Mouse (Mus musculus) limb, embryonic 15.5 days (tissue): Measurements from ENCODE around the gene BC024978. TPM values are rescaled to one million over a fixed set of nuclear protein-coding genes. Genes with fewer than 3 reads are reported as not detected.
A peak's percentile ranks its signal among the peaks of the same experiment; 100 is the strongest.

Experiments
- ATAC-seq: fragments of 200-750 bp; cut with Nextera tagmentation; 2 replicates; pipeline ENCODE4 v1.8.0; 2017; ENCODE audit warnings: low read depth, moderate TSS enrichment; ENCODE audit not compliant: insufficient number of reproducible peaks, low FRiP score, low TSS enrichment
- H3K27ac ChIP-seq: fragments of 300-500 bp; sonication (generic); 2 replicates; pipeline ENCODE4 v1.5.1; 2015; ENCODE audit warnings: moderate library complexity, mild to moderate bottlenecking, inconsistent platforms
- H3K27me3 ChIP-seq: fragments of 300-500 bp; sonication (generic); 2 replicates; pipeline ENCODE4 v1.6.1; 2015; ENCODE audit warnings: inconsistent platforms
- H3K36me3 ChIP-seq: fragments of 300-500 bp; sonication (generic); 2 replicates; pipeline ENCODE4 v1.6.1; 2015; ENCODE audit warnings: inconsistent platforms
- H3K4me1 ChIP-seq: fragments of 300-500 bp; sonication (generic); 2 replicates; pipeline ENCODE4 v1.6.1; 2015; ENCODE audit warnings: inconsistent platforms
- H3K4me2 ChIP-seq: fragments of 300-500 bp; sonication (generic); 2 replicates; pipeline ENCODE4 v1.6.1; 2015; ENCODE audit warnings: mild to moderate bottlenecking, inconsistent platforms
- H3K4me3 ChIP-seq: fragments of 300-500 bp; sonication (generic); 2 replicates; pipeline ENCODE4 v1.5.1; 2015; ENCODE audit warnings: mild to moderate bottlenecking, inconsistent platforms
- H3K9ac ChIP-seq: fragments of 300-500 bp; sonication (generic); 2 replicates; pipeline ENCODE4 v1.6.1; 2015; ENCODE audit warnings: inconsistent platforms
- H3K9me3 ChIP-seq: fragments of 300-500 bp; sonication (generic); 2 replicates; pipeline ENCODE4 v1.6.1; 2016; ENCODE audit warnings: inconsistent platforms
- WGBS: fragments of 180-500 bp; shearing (Covaris S2); methylation state at CpG from one replicate; pipeline ENCODE4 v1.1.7; 2015; 5-methylcytosine and 5-hydroxymethylcytosine counted together
- polyA plus RNA-seq: library from polyadenylated mRNA; unstranded; fragments of >200 nt; fragmentation: Nextera tagmentation; extraction: Ambion mirVana; gene quantifications from 2 replicates; pipeline ENCODE4 v1.2.1, GENCODE M21; 2015

Gene BC024978
- 3.4 and 3.7 TPM in 2 replicates for polyA plus RNA-seq

DNA sequence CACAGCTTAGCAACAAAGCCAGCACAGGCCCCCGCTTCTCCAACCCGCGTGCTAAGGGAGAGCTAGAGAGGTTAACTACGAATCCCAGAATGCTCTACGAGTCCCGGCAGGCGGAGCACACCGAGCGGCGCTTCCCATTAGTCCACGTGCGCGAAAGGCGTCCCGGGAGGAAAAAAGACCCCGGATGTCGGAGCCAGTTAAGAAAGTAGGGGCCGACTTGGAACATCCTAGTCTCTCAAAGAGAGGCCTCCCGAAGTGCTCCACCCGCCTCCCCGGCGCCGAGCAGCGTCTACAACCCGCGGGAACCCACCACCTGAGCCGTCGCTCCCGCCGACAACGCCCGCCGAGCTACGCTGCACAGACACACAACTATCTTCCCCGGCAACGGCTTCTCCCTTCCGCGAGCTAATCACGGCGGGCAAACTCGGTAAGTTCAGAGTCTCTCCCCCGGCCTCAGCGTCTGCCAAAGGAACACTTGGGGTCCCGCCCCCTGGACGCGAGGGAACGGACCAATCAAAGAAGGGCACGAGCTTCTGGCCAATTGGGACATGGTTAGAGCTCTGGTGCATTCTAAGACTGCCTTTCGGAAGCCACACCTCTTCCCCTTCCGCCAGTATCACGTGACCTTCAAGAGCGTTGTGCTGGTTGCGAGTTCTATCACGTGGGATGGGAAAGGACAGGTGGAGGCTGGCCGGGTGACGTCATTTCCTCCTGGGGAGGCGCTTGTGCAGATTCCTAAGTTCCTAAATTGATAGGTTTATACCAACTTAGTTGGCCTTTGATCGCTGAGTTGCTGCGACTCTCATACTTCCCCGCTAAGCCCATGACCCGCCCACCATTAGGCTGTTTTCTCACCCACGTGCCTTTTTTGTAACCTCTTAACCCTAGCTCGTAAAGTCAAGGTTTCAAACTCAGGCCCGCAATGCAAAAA is at the start of gene BC024978, which contains the start of gene Snrpa:
Gene BC024978, plus strand, starts transcription at position 101 of the 931 bp plus-strand sequence.
Gene Snrpa, minus strand, starts transcription at position 591 of the 931 bp plus-strand sequence.
- Histone ChIP-seq H3K9ac (peak within 1 kb of the TSS; percentile 89), H3K27ac (peak within 1 kb of the TSS; percentile 100), H3K4me2 (peak within 1 kb of the TSS; percentile 62), H3K36me3 (peaks cover 33% of the 10 kb centered on the region), H3K4me1 (peaks cover 19% of the 10 kb centered on the region), H3K9me3 (no peaks in the 10 kb centered on the region), H3K4me3 (peak within 1 kb of the TSS; percentile 91), H3K27me3 (no peaks in the 10 kb centered on the region)
- WGBS, result under 1% methylated on average over 64 of the region's 64 CpGs
- ATAC-seq, result peak; percentile 99

DNA sequence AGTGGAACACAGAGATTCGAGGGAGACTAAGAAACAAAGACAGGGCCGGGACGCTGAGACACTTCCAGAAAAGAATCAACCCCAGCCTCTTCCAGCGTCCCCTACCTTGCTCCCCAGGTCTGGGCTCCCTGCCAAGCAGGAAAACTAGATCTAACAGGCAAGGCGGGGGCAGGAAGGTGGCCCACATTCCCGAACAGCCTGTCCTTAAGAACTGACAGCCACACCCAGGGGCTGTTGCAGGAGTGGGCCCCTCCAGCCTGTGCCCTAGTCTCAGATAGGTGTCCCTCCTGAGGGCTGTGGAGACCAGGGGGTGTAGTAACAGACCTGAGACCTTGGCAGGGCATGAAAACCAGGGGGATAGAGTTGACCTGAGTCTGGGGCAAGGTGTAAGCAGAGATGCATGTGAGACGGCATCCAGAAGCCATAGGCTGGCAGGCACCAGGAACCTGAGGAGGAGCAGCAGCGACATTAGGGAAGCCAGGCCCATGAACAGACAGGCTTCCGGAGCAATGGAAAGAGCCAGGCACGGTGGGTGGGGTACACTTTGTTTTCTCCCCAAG is 42.3 kb upstream of the BC024978 start, which contains the start of gene Cyp2t4:
Gene Cyp2t4, plus strand, starts transcription at position 510 of the 560 bp plus-strand sequence.
- no peak within 1 kb of the TSS for H3K4me3 ChIP-seq
- peaks cover 15% of the 10 kb centered on the region; the same call in 1 of the 2 replicates for H3K4me1 ChIP-seq
- ATAC-seq, result no peak; the same call in 1 of the 2 replicates
- no peaks in the 10 kb centered on the region for H3K27me3 ChIP-seq
- 34% methylated on average over 10 of the region's 10 CpGs for WGBS
- peak within 1 kb of the TSS; percentile 68 for H3K27ac ChIP-seq
- H3K36me3 ChIP-seq, result peaks cover 19% of the 10 kb centered on the region
- H3K9ac ChIP-seq, result no peak within 1 kb of the TSS
- no peak within 1 kb of the TSS for H3K4me2 ChIP-seq
- no peaks in the 10 kb centered on the region for H3K9me3 ChIP-seq

DNA sequence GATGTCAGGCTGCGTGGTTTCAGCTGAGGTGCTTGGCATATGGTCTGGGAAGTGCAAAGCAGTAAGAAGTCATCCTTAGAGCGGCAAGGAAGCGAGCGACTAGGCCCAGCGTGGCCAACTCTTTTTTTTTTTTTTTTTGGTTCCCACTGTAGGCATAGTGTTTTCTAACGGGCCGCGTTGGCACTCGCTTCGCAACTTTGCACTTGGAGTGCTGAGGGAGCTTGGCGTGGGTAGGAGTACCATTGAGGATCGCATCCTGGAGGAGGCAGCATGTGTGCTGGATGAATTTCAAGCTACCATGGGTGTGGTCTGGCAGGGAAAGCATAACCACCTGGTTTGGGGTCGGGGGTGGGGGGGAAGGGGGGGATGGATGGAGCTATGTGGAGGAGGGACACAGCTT is 39.6 kb upstream of the BC024978 start:
- peaks cover 30% of the 10 kb centered on the region for H3K4me1 ChIP-seq
- no peaks in the 10 kb centered on the region for H3K27me3 ChIP-seq
- H3K4me3 ChIP-seq, result no peak overlapping the region
- peaks cover 38% of the 10 kb centered on the region for H3K36me3 ChIP-seq
- 74% methylated on average over 13 of the region's 13 CpGs for WGBS
- H3K4me2 ChIP-seq, result no peak overlapping the region
- H3K9me3 ChIP-seq, result no peaks in the 10 kb centered on the region
- H3K9ac ChIP-seq, result no peak overlapping the region
- no peak overlapping the region for H3K27ac ChIP-seq
- ATAC-seq, result no peak

DNA sequence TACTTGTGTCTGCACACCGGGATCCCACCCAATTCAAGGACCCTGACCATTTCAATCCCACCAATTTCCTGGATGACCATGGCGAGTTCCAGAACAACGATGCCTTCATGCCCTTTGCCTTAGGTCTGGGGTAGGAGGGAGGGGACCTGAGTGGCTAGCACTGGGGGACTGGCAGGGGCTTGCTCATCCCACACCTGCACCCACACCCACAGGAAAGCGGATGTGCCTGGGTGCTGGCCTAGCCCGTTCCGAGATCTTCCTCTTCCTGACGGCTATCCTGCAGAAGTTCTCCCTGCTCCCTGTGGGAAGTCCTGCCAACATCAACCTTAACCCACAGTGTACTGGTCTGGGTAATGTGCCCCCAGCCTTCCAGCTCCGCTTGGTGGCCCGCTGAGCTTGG is 37.4 kb upstream of the BC024978 start:
- Histone ChIP-seq H3K27ac (no peak overlapping the region), H3K9ac (no peak overlapping the region), H3K9me3 (no peaks in the 10 kb centered on the region), H3K4me3 (no peak overlapping the region), H3K4me1 (peaks cover 47% of the 10 kb centered on the region), H3K36me3 (peaks cover 59% of the 10 kb centered on the region), H3K4me2 (no peak overlapping the region), H3K27me3 (no peaks in the 10 kb centered on the region)
- no peak for ATAC-seq
- WGBS, result 95% methylated on average over 9 of the region's 9 CpGs

DNA sequence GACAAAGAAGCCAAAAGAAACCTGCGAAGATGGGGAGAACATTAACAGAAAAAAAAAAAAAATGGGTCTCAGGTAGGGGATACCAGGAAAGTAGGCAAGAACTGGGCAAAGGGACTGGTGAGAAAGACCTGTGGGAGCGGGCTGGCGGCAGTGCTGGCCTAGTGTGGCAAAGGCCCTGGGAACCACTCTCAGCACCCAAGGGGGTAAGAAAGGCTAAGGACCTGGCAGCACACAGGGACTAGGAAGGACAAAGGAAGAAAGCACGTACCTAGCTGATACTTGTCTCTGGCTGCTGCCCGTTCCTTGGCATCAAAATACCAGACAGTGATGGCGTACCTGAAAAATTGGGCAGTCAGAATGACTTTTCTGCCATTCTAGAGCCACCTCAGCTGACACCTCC is 36.3 kb upstream of the BC024978 start:
- no peaks in the 10 kb centered on the region for H3K9me3 ChIP-seq
- H3K4me3 ChIP-seq, result no peak overlapping the region
- no peaks in the 10 kb centered on the region for H3K27me3 ChIP-seq
- H3K27ac ChIP-seq, result no peak overlapping the region
- 90% methylated on average over 6 of the region's 6 CpGs for WGBS
- no peak for ATAC-seq
- no peak overlapping the region for H3K9ac ChIP-seq
- no peak overlapping the region for H3K4me2 ChIP-seq
- H3K36me3 ChIP-seq, result peaks cover 67% of the 10 kb centered on the region
- peaks cover 51% of the 10 kb centered on the region for H3K4me1 ChIP-seq

DNA sequence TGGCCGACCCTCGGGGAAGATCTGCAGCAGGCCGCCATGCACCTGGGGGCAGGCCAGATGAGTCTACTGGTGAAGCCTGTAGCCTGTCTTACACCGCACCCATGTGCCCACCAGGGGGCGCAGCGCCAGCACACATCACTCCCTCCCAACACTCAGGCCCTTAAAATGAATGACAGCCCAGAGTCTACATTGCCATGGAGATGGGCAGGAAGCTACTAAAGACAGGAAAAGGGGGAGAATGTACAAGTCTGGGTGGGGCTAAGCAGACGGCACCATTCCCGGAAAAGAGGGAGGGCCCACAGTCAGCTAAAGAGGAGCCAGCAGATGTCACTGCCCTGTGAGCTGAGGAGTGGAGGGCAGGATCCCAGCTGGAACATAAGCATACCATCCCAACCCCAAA is 35.7 kb upstream of the BC024978 start:
- peaks cover 74% of the 10 kb centered on the region for H3K36me3 ChIP-seq
- H3K9me3 ChIP-seq, result no peaks in the 10 kb centered on the region
- H3K4me1 ChIP-seq, result peaks cover 57% of the 10 kb centered on the region
- peak; percentile 80 for ATAC-seq
- 0 out of 2 replicates have a peak overlapping the region, but pooled peaks have one; percentile 33 for H3K27ac ChIP-seq
- WGBS, result 7% methylated on average over 8 of the region's 8 CpGs
- no peak overlapping the region for H3K4me3 ChIP-seq
- no peaks in the 10 kb centered on the region for H3K27me3 ChIP-seq
- no peak overlapping the region for H3K4me2 ChIP-seq
- H3K9ac ChIP-seq, result no peak overlapping the region

DNA sequence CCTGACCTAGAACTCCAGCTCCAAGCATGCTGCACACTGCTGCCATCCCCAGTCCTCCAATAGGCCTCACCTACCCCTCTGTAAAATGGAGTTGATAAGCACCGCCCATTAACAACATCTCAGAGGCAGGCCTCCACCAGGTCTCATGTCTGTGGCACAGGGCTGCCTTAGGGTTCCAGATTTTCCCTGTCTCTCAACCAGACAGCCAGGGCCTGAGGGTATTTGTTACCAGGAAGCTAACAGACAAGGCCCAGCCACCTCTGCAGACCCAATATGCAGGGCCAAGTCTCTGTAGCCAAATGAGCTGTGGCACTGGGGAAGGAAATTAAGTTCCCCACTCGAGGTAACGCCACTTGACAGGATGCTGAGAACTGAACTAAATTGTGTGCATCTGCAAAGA is 34.7 kb upstream of the BC024978 start:
- H3K27ac ChIP-seq, result no peak overlapping the region
- H3K4me2 ChIP-seq, result no peak overlapping the region
- peaks cover 62% of the 10 kb centered on the region for H3K4me1 ChIP-seq
- no peaks in the 10 kb centered on the region for H3K27me3 ChIP-seq
- 83% methylated on average over 3 of the region's 3 CpGs for WGBS
- peaks cover 74% of the 10 kb centered on the region for H3K36me3 ChIP-seq
- no peak for ATAC-seq
- no peak overlapping the region for H3K4me3 ChIP-seq
- no peaks in the 10 kb centered on the region for H3K9me3 ChIP-seq
- no peak overlapping the region for H3K9ac ChIP-seq

DNA sequence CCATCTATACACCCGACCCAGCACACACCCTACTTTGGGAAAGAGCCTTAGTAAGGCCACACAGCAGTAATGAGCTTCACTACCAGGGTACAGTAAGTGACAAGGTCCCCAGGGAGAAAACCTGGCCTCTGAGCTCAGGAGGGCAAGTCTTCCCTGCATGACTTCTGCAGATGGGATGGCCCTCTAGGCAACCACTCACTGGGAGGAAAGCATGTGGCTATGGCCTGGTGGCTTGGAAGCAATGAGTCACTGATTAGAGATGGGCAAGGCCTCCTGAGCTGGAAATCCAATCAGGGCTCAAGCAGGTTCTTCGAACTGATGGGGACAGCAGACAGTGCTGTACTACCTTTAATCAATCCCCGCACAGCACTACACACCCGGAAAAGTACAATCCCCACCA is 33.8 kb upstream of the BC024978 start:
- Histone ChIP-seq H3K27me3 (no peaks in the 10 kb centered on the region), H3K9me3 (no peaks in the 10 kb centered on the region), H3K4me3 (no peak overlapping the region), H3K9ac (no peak overlapping the region), H3K4me1 (peaks cover 60% of the 10 kb centered on the region), H3K4me2 (no peak overlapping the region), H3K36me3 (peaks cover 69% of the 10 kb centered on the region), H3K27ac (peak overlapping the region; percentile 11; the same call in 1 of the 2 replicates)
- ATAC-seq, result no peak
- WGBS, result 86% methylated on average over 4 of the region's 4 CpGs

DNA sequence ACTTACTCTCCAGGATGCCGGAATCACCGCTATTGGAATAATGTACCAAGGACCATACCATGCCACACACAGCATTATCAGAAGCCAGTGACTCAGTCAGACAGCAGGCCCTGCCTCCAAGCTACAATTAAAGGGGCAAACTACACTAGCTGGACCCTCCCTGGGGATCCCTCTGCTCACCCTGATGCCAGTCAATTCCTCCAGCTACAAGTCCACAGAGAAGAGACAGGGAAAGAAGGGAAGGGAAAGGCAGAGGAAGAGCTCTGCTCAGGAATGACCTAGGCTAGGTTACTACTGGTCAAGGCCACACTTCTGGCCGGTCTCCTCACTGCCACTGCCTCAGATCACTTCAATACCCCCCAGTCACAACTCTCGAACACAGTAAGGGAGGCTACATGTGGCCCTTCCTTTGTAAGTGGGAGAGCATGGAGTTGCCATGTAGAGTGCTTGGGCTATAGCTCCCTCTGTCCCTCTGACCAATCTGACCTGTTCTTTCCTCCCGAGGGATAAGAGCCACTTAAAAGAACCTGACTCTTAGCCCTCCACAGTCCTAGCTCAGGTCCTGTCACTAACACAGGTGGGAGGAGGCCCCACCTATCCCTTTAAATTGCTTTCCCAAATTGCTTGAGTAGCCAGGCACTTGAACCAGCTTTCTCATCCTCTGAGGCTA is 32.7 kb upstream of the BC024978 start:
- Histone ChIP-seq H3K4me3 (no peak overlapping the region), H3K4me2 (0 out of 2 replicates have a peak overlapping the region, but pooled peaks have one; percentile 12), H3K9ac (0 out of 2 replicates have a peak overlapping the region, but pooled peaks have one; percentile 26), H3K27ac (no peak overlapping the region), H3K4me1 (peaks cover 70% of the 10 kb centered on the region), H3K27me3 (no peaks in the 10 kb centered on the region), H3K9me3 (no peaks in the 10 kb centered on the region), H3K36me3 (peaks cover 61% of the 10 kb centered on the region)
- 80% methylated on average over 5 of the region's 5 CpGs for WGBS
- no peak for ATAC-seq

DNA sequence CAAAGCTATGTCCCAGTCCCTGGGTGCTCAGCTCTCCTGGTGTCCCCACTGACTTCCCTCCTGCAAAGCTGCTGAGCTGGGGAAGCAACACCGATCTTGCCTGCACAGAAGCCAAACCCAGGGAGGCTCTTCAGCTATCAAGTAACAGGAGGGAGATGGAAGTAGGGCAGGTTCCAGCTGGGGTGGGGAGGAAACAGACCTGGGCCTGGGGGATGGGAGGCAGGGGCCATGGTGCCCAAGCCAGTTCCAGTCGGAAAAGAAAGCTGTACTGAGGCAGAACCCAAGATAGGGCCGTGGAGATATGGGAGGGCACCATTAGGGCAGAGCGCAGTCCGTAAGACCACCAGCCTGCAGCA is 32.2 kb upstream of the BC024978 start:
- Histone ChIP-seq H3K4me3 (no peak overlapping the region), H3K4me1 (peaks cover 71% of the 10 kb centered on the region), H3K27ac (no peak overlapping the region), H3K36me3 (peaks cover 56% of the 10 kb centered on the region), H3K4me2 (0 out of 2 replicates have a peak overlapping the region, but pooled peaks have one; percentile 12), H3K9ac (0 out of 2 replicates have a peak overlapping the region, but pooled peaks have one; percentile 26), H3K9me3 (no peaks in the 10 kb centered on the region), H3K27me3 (no peaks in the 10 kb centered on the region)
- 73% methylated on average over 5 of the region's 5 CpGs for WGBS
- ATAC-seq, result no peak

DNA sequence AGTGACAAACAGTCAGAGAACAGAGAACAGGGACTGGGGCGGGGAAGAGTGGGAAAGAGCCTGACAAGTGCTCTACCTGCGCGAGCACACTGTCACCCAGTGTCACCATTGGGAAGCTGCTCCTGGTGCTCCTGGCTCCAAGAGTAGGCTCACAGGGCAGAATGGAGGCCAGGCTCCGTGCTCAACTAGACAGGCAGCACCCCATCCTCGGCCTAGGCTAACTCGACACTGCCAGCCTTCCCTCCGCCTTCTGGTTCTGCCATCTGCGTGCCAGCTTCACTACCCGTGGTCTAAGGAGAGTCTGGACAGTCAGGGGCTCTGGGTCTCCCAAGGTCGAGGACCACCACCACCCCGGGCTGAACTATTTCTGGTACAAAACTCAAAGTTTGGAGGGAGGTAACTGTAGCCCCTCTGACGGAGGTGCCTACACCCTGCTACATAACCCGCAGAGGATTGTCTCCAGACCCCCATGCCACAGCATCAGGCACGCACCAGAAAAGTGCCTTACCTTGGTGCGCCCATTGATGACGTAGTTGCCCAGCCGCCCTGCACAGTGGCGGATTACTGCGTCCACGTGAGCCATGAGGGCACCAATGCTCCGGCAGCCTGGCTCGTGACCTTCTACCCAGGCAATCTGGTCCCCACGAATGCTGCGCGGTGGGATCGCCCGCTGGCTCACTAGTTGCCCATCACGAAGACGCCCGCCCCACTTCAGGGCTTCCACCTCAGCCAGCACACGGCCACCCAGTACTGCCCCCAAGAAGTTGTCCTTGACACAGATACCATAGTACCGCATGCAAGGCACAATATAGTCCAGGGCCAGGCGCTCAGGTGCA is 31.3 kb upstream of the BC024978 start:
- Histone ChIP-seq H3K36me3 (peaks cover 48% of the 10 kb centered on the region), H3K27me3 (no peaks in the 10 kb centered on the region), H3K9ac (peak overlapping the region; percentile 26; the same call in 1 of the 2 replicates), H3K9me3 (no peaks in the 10 kb centered on the region), H3K27ac (no peak overlapping the region), H3K4me1 (peaks cover 70% of the 10 kb centered on the region), H3K4me2 (peak overlapping the region; percentile 83), H3K4me3 (peak overlapping the region; percentile 77)
- 81% methylated on average over 33 of the region's 33 CpGs for WGBS
- ATAC-seq, result no peak
